In the genomic region with DNA sequence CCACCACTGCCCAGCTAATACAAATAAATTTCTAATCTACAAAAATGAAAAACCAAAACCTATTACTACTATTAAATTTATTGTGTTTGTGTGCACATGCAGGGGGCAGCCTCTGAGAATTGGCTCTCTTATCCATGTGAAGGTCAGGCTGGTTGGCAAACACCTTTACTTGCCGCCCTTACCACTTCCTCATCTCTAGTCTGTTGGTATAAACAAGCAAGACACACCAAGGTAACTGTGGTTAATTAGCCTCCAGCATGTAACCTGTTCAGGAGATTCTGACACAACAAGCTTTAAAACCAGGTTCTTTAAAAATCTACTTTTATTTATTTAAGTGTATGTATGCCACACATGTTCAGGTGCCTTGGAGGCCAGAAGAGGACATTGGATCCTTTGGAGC, we compare ENCODE assay signal across 12 mouse cellular contexts.
"Had no signal": no experiment of that assay in that cellular context is flagged by ENCODE, and none has a peak within 500 bp of the region (broad histone marks: within the 10 kb centered on the region; RNA-seq: fewer than 3 reads in every experiment).

No protein-coding gene starts in this region.

- H3K4me1 ChIP-seq: kidney, embryonic 15.5 days; limb, embryonic 10.5 days; liver, embryonic 15.5 days; lung, embryonic 15.5 days; megakaryocyte, embryonic 14.5 days; midbrain, embryonic 15.5 days had no signal

- H3K4me3 ChIP-seq: kidney, embryonic 15.5 days; left cerebral cortex, adult 2 months; limb, embryonic 10.5 days; liver, embryonic 15.5 days; lung, embryonic 15.5 days; megakaryocyte, embryonic 14.5 days; midbrain, embryonic 15.5 days had no signal

- H3K9me3 ChIP-seq: kidney, embryonic 15.5 days; limb, embryonic 10.5 days; liver, embryonic 15.5 days; lung, embryonic 15.5 days; megakaryocyte, embryonic 14.5 days; midbrain, embryonic 15.5 days had no signal

- ATAC-seq: midbrain, embryonic 15.5 days had no signal

- DNase-seq: kidney, adult 2 months; kidney, postnatal 14 days; lung, postnatal 4 days; right cerebral cortex, postnatal 14 days; thymus, postnatal 36 days had no signal

- H3K27ac ChIP-seq: kidney, embryonic 15.5 days; left cerebral cortex, adult 2 months; limb, embryonic 10.5 days; liver, embryonic 15.5 days; lung, embryonic 15.5 days; midbrain, embryonic 15.5 days had no signal

- H3K27me3 ChIP-seq: kidney, embryonic 15.5 days; liver, embryonic 15.5 days; lung, embryonic 15.5 days; megakaryocyte, embryonic 14.5 days; midbrain, embryonic 15.5 days had no signal
